8 mouse cellular contexts compared by ENCODE assay signal in genomic region chr6:113099640-113100289, GRCm38 (mm10). TPM values are rescaled to one million over a fixed set of nuclear protein-coding genes. Genes with fewer than 3 reads are reported as not detected.
DNase-seq lines count a peak whose midpoint lies in the region; ATAC-seq and TF ChIP-seq lines count a peak whose summit lies in the region.

No protein-coding gene starts in this region.

- peak; percentile 97 for ATAC-seq in frontal cortex, adult (ENCODE audit: low TSS enrichment)
- ATAC-seq in hematopoietic stem cell, adult 5-6 weeks (replicated peaks in 1 of 2; ENCODE audit: insufficient read depth in 1 of 2, low FRiP score in 2 of 2, low TSS enrichment in 1 of 2, low read depth in 1 of 2, poor library complexity in 2 of 2, severe bottlenecking in 2 of 2): peak; percentile 59 to 74
- peak; percentile 97 for ATAC-seq in lung, embryonic 14.5 days (ENCODE audit: insufficient read depth)

- DNase-seq in brain, adult 2 months (ENCODE audit: low read depth, low spot score): peak; percentile 99
- DNase-seq in layer of hippocampus, adult 2 months (ENCODE audit: low spot score in 2 of 2): peak; percentile 91 to 94
- peak; percentile 97 for DNase-seq in lung, embryonic 14.5 days
- DNase-seq in ovary, postnatal 36 days (ENCODE audit: low spot score): peak; percentile 72
- no peak for DNase-seq in natural killer cell, adult 2 months (ENCODE audit: low spot score in 2 of 2)

- H3K27me3 ChIP-seq in ES-Bruce4 (ENCODE audit: control insufficient read depth, insufficient read depth, low read length, poor library complexity, severe bottlenecking): no peaks in the 10 kb centered on the region
- H3K27me3 ChIP-seq in lung, embryonic 14.5 days (ENCODE audit: insufficient read depth, low read length): no peaks in the 10 kb centered on the region

- no peak overlapping the region for H3K4me3 ChIP-seq in ES-Bruce4 (ENCODE audit: low read depth, low read length)
- peak overlapping the region; percentile 15; the same call in 1 of the 2 replicates for H3K4me3 ChIP-seq in layer of hippocampus, adult 2 months
- H3K4me3 ChIP-seq in lung, embryonic 14.5 days (ENCODE audit: low read depth, low read length): no peak overlapping the region

- H3K27ac ChIP-seq in ES-Bruce4 (ENCODE audit: insufficient read depth, low read length): peak overlapping the region; percentile 85
- peak overlapping the region; percentile 81 for H3K27ac ChIP-seq in layer of hippocampus, adult 2 months
- peak overlapping the region; percentile 85 for H3K27ac ChIP-seq in lung, embryonic 14.5 days (ENCODE audit: low read depth)

- no peak for TF ChIP-seq EP300 in ES-Bruce4 (IDR thresholded peaks at IDR 0.05; ENCODE audit: insufficient read depth, low read depth, low read length)

- no peak for TF ChIP-seq POLR2A in ES-Bruce4 (IDR thresholded peaks at IDR 0.05; ENCODE audit: insufficient read depth, low read length)

- peak overlapping the region; percentile 36 for H3K4me2 ChIP-seq in lung, embryonic 14.5 days

- TF ChIP-seq CTCF in ES-Bruce4 (IDR thresholded peaks at IDR 0.05; ENCODE audit: low read depth, low read length): no peak
- no peak for TF ChIP-seq CTCF in layer of hippocampus, adult 2 months (conservative IDR thresholded peaks at IDR 0.05)
- TF ChIP-seq CTCF in lung, embryonic 14.5 days (IDR thresholded peaks at IDR 0.05; ENCODE audit: low read depth): no peak

- peaks cover 4% of the 10 kb centered on the region for H3K36me3 ChIP-seq in ES-Bruce4 (ENCODE audit: control insufficient read depth, insufficient read depth, low read length, poor library complexity, severe bottlenecking)
- peaks cover 8% of the 10 kb centered on the region; the same call in 1 of the 2 replicates for H3K36me3 ChIP-seq in lung, embryonic 14.5 days (ENCODE audit: insufficient read depth)

- WGBS in lung, embryonic 14.5 days: 20% methylated on average over 5 of the region's 5 CpGs

- no peaks in the 10 kb centered on the region for H3K9me3 ChIP-seq in ES-Bruce4 (replicated peaks; ENCODE audit: control insufficient read depth, insufficient read depth, low read length, poor library complexity, severe bottlenecking)
- no peaks in the 10 kb centered on the region for H3K9me3 ChIP-seq in lung, embryonic 14.5 days (ENCODE audit: low read depth, low read length)

- no peaks in the 10 kb centered on the region for H3K4me1 ChIP-seq in ES-Bruce4 (ENCODE audit: control insufficient read depth, insufficient read depth, low read length)
- peaks cover 4% of the 10 kb centered on the region; the same call in 1 of the 2 replicates for H3K4me1 ChIP-seq in lung, embryonic 14.5 days (ENCODE audit: insufficient read depth)

- H3K9ac ChIP-seq in ES-Bruce4 (ENCODE audit: low read depth, poor library complexity, severe bottlenecking): peak overlapping the region; percentile 50; the same call in 1 of the 2 replicates
- no peak overlapping the region for H3K9ac ChIP-seq in lung, embryonic 14.5 days

RNA-seq across cellular contexts. Expression of gene Setd5, which starts 22.6 kb away (rescaled TPM):
- polyA plus RNA-seq in ES-Bruce4 (2011; ENCODE audit: insufficient read depth, insufficient read length, low read depth, missing spikeins): 228 and 233 TPM in 2 replicates
- total RNA-seq in hematopoietic stem cell, adult 5-6 weeks (2017): 69.7 and 82.5 TPM in 2 replicates
- 100 to 1,000 TPM; 110 to 113 TPM for total RNA-seq in layer of hippocampus, adult 2 months (2021)
- 96.9 and 102 TPM in 2 replicates for polyA plus RNA-seq in lung, embryonic 14.5 days (2014; fragmentation: Nextera tagmentation; extraction: Ambion mirVana)

RNA-seq across cellular contexts. Expression of gene Thumpd3, which starts 53.7 kb away (rescaled TPM):
- 77.5 and 79.8 TPM in 2 replicates for polyA plus RNA-seq in ES-Bruce4 (2011; ENCODE audit: insufficient read depth, insufficient read length, low read depth, missing spikeins)
- 75.1 and 89.8 TPM in 2 replicates for total RNA-seq in hematopoietic stem cell, adult 5-6 weeks (2017)
- 10 to 100 TPM; 38.2 to 40.6 TPM for total RNA-seq in layer of hippocampus, adult 2 months (2021)
- 41.6 and 46.3 TPM in 2 replicates for polyA plus RNA-seq in lung, embryonic 14.5 days (2014; fragmentation: Nextera tagmentation; extraction: Ambion mirVana)

Comparison
In these comparisons a context has a peak if more than half of its experiments do, and no peak if none do; other contexts are left out.
1. DNase-seq: peak in brain, adult 2 months (single experiment), layer of hippocampus, adult 2 months (2 of 2), lung, embryonic 14.5 days (single experiment) and ovary, postnatal 36 days (single experiment); none in natural killer cell, adult 2 months (0 of 2).
2. Peak in every context shown above with its lines, with median percentiles within 50 percentile points of each other: H3K27ac ChIP-seq and ATAC-seq.